Mouse (Mus musculus): ENCODE results near the gene Terf2ip.
A peak's percentile ranks its signal among the peaks of the same experiment; 100 is the strongest.

The Terf2ip gene

GRCm38 (mm10) chr8:112011816-112012242, 631 bp downstream of the Terf2ip start:
- DNase-seq, result peak; percentile 56

- no peak for DNase-seq
These were observed 3.7 kb downstream of the Terf2ip start, which contains the start of gene Gm6793 for GRCm38 (mm10) chr8:112014936-112015335. Gene Gm6793 (minus strand): TSS chr8:112015036.

GRCm38 (mm10) chr8:112029455-112029854, 18.3 kb downstream of the Terf2ip start:
- DNase-seq, result no peak

- no peak for DNase-seq
These were observed 19.5 kb downstream of the Terf2ip start for GRCm38 (mm10) chr8:112030663-112031062.

- no peak for DNase-seq
These were observed 21.9 kb downstream of the Terf2ip start for GRCm38 (mm10) chr8:112033071-112033470.

GRCm38 (mm10) chr8:112034603-112035002, 23.4 kb downstream of the Terf2ip start:
- DNase-seq, result peak; percentile 38

- DNase-seq, result no peak
These were observed 26.3 kb downstream of the Terf2ip start for GRCm38 (mm10) chr8:112037521-112037920.

- no peak for DNase-seq
These were observed 34.0 kb downstream of the Terf2ip start for GRCm38 (mm10) chr8:112045182-112045581.

- peak; percentile 81 for DNase-seq
These were observed 34.7 kb downstream of the Terf2ip start for GRCm38 (mm10) chr8:112045896-112046295.

- DNase-seq, result no peak
These were observed 37.1 kb downstream of the Terf2ip start for GRCm38 (mm10) chr8:112048293-112048692.

- DNase-seq, result no peak
These were observed 38.8 kb downstream of the Terf2ip start for GRCm38 (mm10) chr8:112049984-112050383.

- DNase-seq, result no peak
These were observed 40.3 kb downstream of the Terf2ip start for GRCm38 (mm10) chr8:112051537-112051936.

GRCm38 (mm10) chr8:112054456-112054855, 43.3 kb downstream of the Terf2ip start:
- DNase-seq, result no peak

- peak; percentile 25 for DNase-seq
These were observed 50.2 kb downstream of the Terf2ip start for GRCm38 (mm10) chr8:112061372-112061771.
